Mouse (Mus musculus) liver, embryonic 14.5 days (tissue): Measurements from ENCODE around the gene Scd4. TPM values are rescaled to one million over a fixed set of nuclear protein-coding genes. Genes with fewer than 3 reads are reported as not detected.

Experiments
- ATAC-seq: fragments of 200-750 bp; cut with Nextera tagmentation; 2 replicates; pipeline ENCODE4 v1.8.0; 2017; ENCODE audit warnings: moderate number of reproducible peaks, mild to moderate bottlenecking, moderate library complexity; ENCODE audit not compliant: insufficient read depth
- DNase-seq, 3 experiments: peaks; one replicate each; pipeline ENCODE4 v3.0.0-alpha.2; 2012 to 2013; ENCODE audit warnings: low read depth in 3 of 3, low spot score in 3 of 3
- H3K27ac ChIP-seq: fragments of 300-500 bp; sonication (generic); 2 replicates; pipeline ENCODE4 v1.5.1; 2014; ENCODE audit warnings: moderate library complexity, mild to moderate bottlenecking, control low read depth, inconsistent platforms
- H3K27me3 ChIP-seq: fragments of 300-500 bp; sonication (generic); 2 replicates; pipeline ENCODE4 v1.6.1; 2014; ENCODE audit warnings: mild to moderate bottlenecking, low read length, moderate library complexity; ENCODE audit not compliant: control insufficient read depth, insufficient read depth
- H3K36me3 ChIP-seq: fragments of 300-500 bp; sonication (generic); replicated peaks from 2 replicates; pipeline ENCODE4 v1.6.1; 2014; ENCODE audit warnings: low read depth; ENCODE audit not compliant: control insufficient read depth, insufficient read depth
- H3K4me1 ChIP-seq, 2 experiments: fragments of 200-500 bp in 1 of 2; fragments of 300-500 bp in 1 of 2; sonication (generic) in 1 of 2; replicated peaks; 2 replicates each; pipeline ENCODE4 v1.6.1; 2012 to 2014; ENCODE audit warnings: antibody characterized with exemption in 1 of 2, inconsistent platforms in 1 of 2, low read length in 1 of 2; ENCODE audit not compliant: control insufficient read depth in 2 of 2, insufficient read depth in 2 of 2
- H3K4me2 ChIP-seq: fragments of 300-500 bp; sonication (generic); 2 replicates; pipeline ENCODE4 v1.6.1; 2014; ENCODE audit warnings: low read depth, mild to moderate bottlenecking, control low read depth, moderate library complexity
- H3K4me3 ChIP-seq, 2 experiments: fragments of 200-500 bp in 1 of 2; fragments of 300-500 bp in 1 of 2; sonication (generic) in 1 of 2; 2 replicates each; pipeline ENCODE4 v1.5.1; 2012 to 2014; ENCODE audit warnings: low read depth in 2 of 2, low read length in 2 of 2, mild to moderate bottlenecking in 2 of 2, control low read depth in 1 of 2, inconsistent platforms in 1 of 2, moderate library complexity in 1 of 2; ENCODE audit not compliant: insufficient read depth in 1 of 2
- H3K9ac ChIP-seq: fragments of 300-500 bp; sonication (generic); replicated peaks from 2 replicates; pipeline ENCODE4 v1.6.1; 2014; ENCODE audit warnings: mild to moderate bottlenecking, control low read depth, moderate library complexity
- H3K9me3 ChIP-seq: fragments of 300-500 bp; sonication (generic); 2 replicates; pipeline ENCODE4 v1.6.1; 2016; ENCODE audit warnings: low read length, mixed read lengths; ENCODE audit not compliant: control insufficient read depth
- CTCF ChIP-seq: IDR thresholded peaks from 2 replicates; pipeline ENCODE4 v1.5.1; 2016; ENCODE audit warnings: antibody characterized with exemption, low read depth, control low read depth
- EP300 ChIP-seq: IDR thresholded peaks from 2 replicates; pipeline ENCODE4 v1.6.1; 2016; ENCODE audit warnings: antibody characterized with exemption, low read depth
- WGBS: fragments of 180-500 bp; shearing (Covaris S2); extraction: QIAGEN DNeasy Blood & Tissue Kit; methylation state at CpG from one replicate; pipeline ENCODE4 v1.1.7; 2014; ENCODE audit not compliant: insufficient replicate concordance; 5-methylcytosine and 5-hydroxymethylcytosine counted together
- polyA plus RNA-seq, 2 experiments: library from polyadenylated mRNA; depleted of rRNA in 1 of 2; stranded (reverse) in 1 of 2; unstranded in 1 of 2; fragments of >200 nt; fragmentation: Nextera tagmentation in 1 of 2; extraction: Ambion mirVana in 1 of 2; gene quantifications; 2 replicates each; pipeline versions ENCODE4 v1.2.1 to v1.2.3; 2012 to 2014

Gene Scd4
- polyA plus RNA-seq, 2 experiments, result 0.04 TPM; not detected in 1

- DNase-seq (no peak), ATAC-seq (no peak)
- no peak overlapping the region for H3K4me3 ChIP-seq
- H3K9ac ChIP-seq, result no peak overlapping the region
- no peaks in the 10 kb centered on the region for H3K9me3 ChIP-seq
- peaks cover 0 to 4% of the 10 kb centered on the region in 2 experiments; a peak in 2 of 4 replicates for H3K4me1 ChIP-seq
- 58% methylated on average over 5 of the region's 5 CpGs for WGBS
- H3K27me3 ChIP-seq, result no peaks in the 10 kb centered on the region
- TF ChIP-seq CTCF, result no peak
- TF ChIP-seq EP300, result no peak
- no peaks in the 10 kb centered on the region for H3K36me3 ChIP-seq
- no peak overlapping the region for H3K4me2 ChIP-seq
- H3K27ac ChIP-seq, result no peak overlapping the region
Measured at GRCm38 (mm10) chr19:44370231-44370630, 37.3 kb downstream of the Scd4 start.

- ATAC-seq, result peak; percentile 80
- peak; percentile 67 to 73 (median 70) for DNase-seq
- Histone ChIP-seq H3K9ac (no peak overlapping the region), H3K4me3 (no peak overlapping the region), H3K4me1 (peaks cover 2 to 6% of the 10 kb centered on the region in 2 experiments; a peak in 2 of 4 replicates), H3K4me2 (no peak overlapping the region), H3K36me3 (no peaks in the 10 kb centered on the region), H3K27ac (no peak overlapping the region), H3K9me3 (no peaks in the 10 kb centered on the region), H3K27me3 (no peaks in the 10 kb centered on the region)
- TF ChIP-seq CTCF (peak; percentile 95), EP300 (0 out of 2 replicates have a peak, but pooled peaks have one; percentile 13)
- WGBS, result 12% methylated on average over 6 of the region's 6 CpGs
Measured at GRCm38 (mm10) chr19:44372969-44373368, 40.1 kb downstream of the Scd4 start.

DNA sequence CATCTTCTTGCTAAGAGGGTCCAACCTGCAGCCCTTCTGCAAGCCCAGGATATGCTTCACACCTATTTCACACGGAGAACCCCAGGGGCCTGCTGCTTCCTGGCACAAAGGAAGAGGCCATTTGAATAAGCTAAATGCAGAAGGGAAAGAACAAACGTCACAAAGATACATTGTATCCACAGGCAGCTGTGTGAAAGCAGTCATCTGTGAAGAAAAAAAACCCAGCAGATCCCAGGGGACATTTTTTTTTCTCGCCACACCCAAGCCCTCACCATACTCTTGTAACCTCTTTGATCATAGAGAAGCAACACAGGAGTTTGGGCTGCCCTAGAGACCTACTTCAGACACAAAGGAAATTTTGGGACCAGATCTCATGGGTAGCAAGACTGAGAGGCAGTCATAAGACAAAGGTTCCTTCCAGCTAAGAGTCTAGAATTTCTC is 43.6 kb downstream of the Scd4 start:
- 37% methylated on average over 3 of the region's 3 CpGs for WGBS
- Histone ChIP-seq H3K27ac (no peak overlapping the region), H3K9ac (no peak overlapping the region)

DNA sequence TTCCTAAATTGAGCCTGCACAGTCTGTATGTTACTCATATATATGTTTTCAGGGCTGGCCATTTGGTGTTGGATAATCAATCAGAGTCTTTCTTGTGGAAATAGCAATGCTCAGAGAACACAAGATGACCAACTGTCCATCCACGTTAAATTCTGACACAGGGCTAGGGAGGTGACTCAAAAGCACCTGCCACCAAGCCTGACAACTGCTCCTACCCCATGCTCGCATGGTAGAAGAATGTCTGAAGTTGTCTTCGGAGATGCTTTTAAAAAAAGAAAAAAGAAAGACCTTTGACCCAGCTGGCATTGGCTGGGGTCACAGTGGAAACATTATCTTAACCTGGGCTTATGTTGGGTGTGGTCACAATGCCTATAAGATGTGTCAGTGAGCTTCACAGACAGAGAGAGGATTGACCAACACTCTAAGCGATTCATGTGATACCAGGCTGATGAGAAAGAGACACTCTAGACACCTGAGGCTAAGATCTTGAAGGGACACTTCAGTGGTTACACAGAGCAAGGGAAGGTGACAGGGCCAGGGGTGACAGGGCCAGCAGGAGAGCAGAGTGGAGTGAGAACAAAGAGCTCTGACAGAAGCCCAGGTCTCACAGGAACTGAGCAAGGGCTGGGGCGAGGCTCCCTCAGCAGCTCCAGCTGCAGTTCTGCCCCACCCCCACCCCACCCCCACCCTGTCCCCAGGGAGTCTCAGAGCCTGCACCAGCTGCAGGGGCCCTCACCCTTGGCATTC is 44.9 kb downstream of the Scd4 start:
- 35% methylated on average over 5 of the region's 5 CpGs for WGBS
- Histone ChIP-seq H3K4me1 (peaks cover 2 to 7% of the 10 kb centered on the region in 2 experiments; a peak in 2 of 4 replicates), H3K9me3 (no peaks in the 10 kb centered on the region), H3K9ac (no peak overlapping the region), H3K4me3 (no peak overlapping the region), H3K27me3 (no peaks in the 10 kb centered on the region), H3K4me2 (no peak overlapping the region), H3K36me3 (no peaks in the 10 kb centered on the region), H3K27ac (no peak overlapping the region)
- TF ChIP-seq CTCF (no peak), EP300 (no peak)
- no peak for ATAC-seq
- no peak for DNase-seq

More for the DNA sequence above, 43.6 kb downstream of the Scd4 start:
- no peaks in the 10 kb centered on the region for H3K9me3 ChIP-seq
- H3K4me2 ChIP-seq, result no peak overlapping the region
- DNase-seq (no peak), ATAC-seq (no peak)
- peaks cover 2 to 7% of the 10 kb centered on the region in 2 experiments; a peak in 2 of 4 replicates for H3K4me1 ChIP-seq
- H3K36me3 ChIP-seq, result no peaks in the 10 kb centered on the region
- TF ChIP-seq CTCF, result no peak
- TF ChIP-seq EP300, result no peak
- H3K4me3 ChIP-seq, result no peak overlapping the region
- H3K27me3 ChIP-seq, result no peaks in the 10 kb centered on the region

GRCm38 (mm10) chr19:44379090-44379489 is 46.2 kb downstream of the Scd4 start:
- no peaks in the 10 kb centered on the region for H3K27me3 ChIP-seq
- ATAC-seq, result no peak
- no peak for DNase-seq
- no peaks in the 10 kb centered on the region for H3K9me3 ChIP-seq
- TF ChIP-seq EP300, result no peak
- TF ChIP-seq CTCF, result no peak
- H3K36me3 ChIP-seq, result no peaks in the 10 kb centered on the region
- no peak overlapping the region for H3K9ac ChIP-seq
- H3K4me2 ChIP-seq, result no peak overlapping the region
- peaks cover 2 to 7% of the 10 kb centered on the region in 2 experiments; a peak in 2 of 4 replicates for H3K4me1 ChIP-seq
- no peak overlapping the region for H3K4me3 ChIP-seq
- H3K27ac ChIP-seq, result no peak overlapping the region
